Mouse (Mus musculus): ENCODE data around the gene Nqo2. TPM values are rescaled to one million over a fixed set of nuclear protein-coding genes. Genes with fewer than 3 reads are reported as not detected.

Gene Nqo2
- polyA plus RNA-seq, 1 experiment from 2014 or later, result 7.7 TPM

- no peaks in the 10 kb centered on the region for H3K27me3 ChIP-seq (ENCODE audit: control insufficient read depth, insufficient read depth, low read depth, low read length)
- no peak overlapping the region for H3K4me3 ChIP-seq (ENCODE audit: low read depth, low read length)
- H3K27ac ChIP-seq (ENCODE audit: low read length), result no peak overlapping the region
- WGBS, result 84% methylated on average over 5 of the region's 5 CpGs
- H3K4me1 ChIP-seq (ENCODE audit: control insufficient read depth, insufficient read depth, low read length), result peaks cover under 1% of the 10 kb centered on the region; the same call in 1 of the 2 replicates
- no peak overlapping the region for H3K4me2 ChIP-seq (ENCODE audit: low read length)
- no peaks in the 10 kb centered on the region for H3K9me3 ChIP-seq (replicated peaks; ENCODE audit: control insufficient read depth, low read length, poor library complexity, severe bottlenecking)
- no peaks in the 10 kb centered on the region for H3K36me3 ChIP-seq (ENCODE audit: control insufficient read depth, insufficient read depth, low read length)
- ATAC-seq, result no peak
- no peak overlapping the region for H3K9ac ChIP-seq (ENCODE audit: low read depth, low read length)
These were observed 23.1 kb upstream of the Nqo2 start for GRCm38 (mm10) chr13:33941288-33941808.

GRCm38 (mm10) chr13:33942212-33942779, 22.2 kb upstream of the Nqo2 start:
- Histone ChIP-seq H3K27me3 (ENCODE audit: control insufficient read depth, insufficient read depth, low read depth, low read length) (no peaks in the 10 kb centered on the region), H3K4me1 (ENCODE audit: control insufficient read depth, insufficient read depth, low read length) (no peaks in the 10 kb centered on the region), H3K27ac (ENCODE audit: low read length) (no peak overlapping the region), H3K9ac (ENCODE audit: low read depth, low read length) (no peak overlapping the region), H3K36me3 (ENCODE audit: control insufficient read depth, insufficient read depth, low read length) (no peaks in the 10 kb centered on the region), H3K9me3 (replicated peaks; ENCODE audit: control insufficient read depth, low read length, poor library complexity, severe bottlenecking) (no peaks in the 10 kb centered on the region), H3K4me2 (ENCODE audit: low read length) (no peak overlapping the region), H3K4me3 (ENCODE audit: low read depth, low read length) (no peak overlapping the region)
- 46% methylated on average over 4 of the region's 4 CpGs for WGBS
- ATAC-seq, result no peak

- Histone ChIP-seq H3K27ac (ENCODE audit: low read length) (no peak overlapping the region), H3K9me3 (replicated peaks; ENCODE audit: control insufficient read depth, low read length, poor library complexity, severe bottlenecking) (no peaks in the 10 kb centered on the region), H3K4me3 (ENCODE audit: low read depth, low read length) (no peak overlapping the region), H3K27me3 (ENCODE audit: control insufficient read depth, insufficient read depth, low read depth, low read length) (no peaks in the 10 kb centered on the region), H3K36me3 (ENCODE audit: control insufficient read depth, insufficient read depth, low read length) (no peaks in the 10 kb centered on the region), H3K4me2 (ENCODE audit: low read length) (no peak overlapping the region), H3K9ac (ENCODE audit: low read depth, low read length) (no peak overlapping the region), H3K4me1 (ENCODE audit: control insufficient read depth, insufficient read depth, low read length) (no peaks in the 10 kb centered on the region)
- WGBS, result 85% methylated on average over 4 of the region's 4 CpGs
- no peak for ATAC-seq
These were observed 13.0 kb upstream of the Nqo2 start for GRCm38 (mm10) chr13:33951308-33952074.

GRCm38 (mm10) chr13:33952075-33952449, 12.4 kb upstream of the Nqo2 start:
- Histone ChIP-seq H3K4me3 (ENCODE audit: low read depth, low read length) (no peak overlapping the region), H3K4me1 (ENCODE audit: control insufficient read depth, insufficient read depth, low read length) (no peaks in the 10 kb centered on the region), H3K27ac (ENCODE audit: low read length) (no peak overlapping the region), H3K9me3 (replicated peaks; ENCODE audit: control insufficient read depth, low read length, poor library complexity, severe bottlenecking) (no peaks in the 10 kb centered on the region), H3K9ac (ENCODE audit: low read depth, low read length) (no peak overlapping the region), H3K4me2 (ENCODE audit: low read length) (no peak overlapping the region), H3K36me3 (ENCODE audit: control insufficient read depth, insufficient read depth, low read length) (no peaks in the 10 kb centered on the region), H3K27me3 (ENCODE audit: control insufficient read depth, insufficient read depth, low read depth, low read length) (no peaks in the 10 kb centered on the region)
- no peak for ATAC-seq
- 63% methylated on average over 1 of the region's 1 CpGs for WGBS

GRCm38 (mm10) chr13:33952947-33953346, 11.5 kb upstream of the Nqo2 start:
- Histone ChIP-seq H3K4me3 (ENCODE audit: low read depth, low read length) (no peak overlapping the region), H3K36me3 (ENCODE audit: control insufficient read depth, insufficient read depth, low read length) (no peaks in the 10 kb centered on the region), H3K4me2 (ENCODE audit: low read length) (no peak overlapping the region), H3K9me3 (replicated peaks; ENCODE audit: control insufficient read depth, low read length, poor library complexity, severe bottlenecking) (no peaks in the 10 kb centered on the region), H3K27ac (ENCODE audit: low read length) (no peak overlapping the region), H3K4me1 (ENCODE audit: control insufficient read depth, insufficient read depth, low read length) (no peaks in the 10 kb centered on the region), H3K9ac (ENCODE audit: low read depth, low read length) (no peak overlapping the region), H3K27me3 (ENCODE audit: control insufficient read depth, insufficient read depth, low read depth, low read length) (no peaks in the 10 kb centered on the region)
- ATAC-seq, result no peak
- WGBS, result 74% methylated on average over 2 of the region's 2 CpGs

GRCm38 (mm10) chr13:33956571-33957421, 7.7 kb upstream of the Nqo2 start:
- H3K9me3 ChIP-seq (replicated peaks; ENCODE audit: control insufficient read depth, low read length, poor library complexity, severe bottlenecking), result no peaks in the 10 kb centered on the region
- H3K27me3 ChIP-seq (ENCODE audit: control insufficient read depth, insufficient read depth, low read depth, low read length), result no peaks in the 10 kb centered on the region
- ATAC-seq, result peak; percentile 66
- 37% methylated on average over 6 of the region's 6 CpGs for WGBS
- H3K4me2 ChIP-seq (ENCODE audit: low read length), result no peak overlapping the region
- H3K4me1 ChIP-seq (ENCODE audit: control insufficient read depth, insufficient read depth, low read length), result no peaks in the 10 kb centered on the region
- no peak overlapping the region for H3K4me3 ChIP-seq (ENCODE audit: low read depth, low read length)
- no peak overlapping the region for H3K27ac ChIP-seq (ENCODE audit: low read length)
- H3K9ac ChIP-seq (ENCODE audit: low read depth, low read length), result no peak overlapping the region
- no peaks in the 10 kb centered on the region for H3K36me3 ChIP-seq (ENCODE audit: control insufficient read depth, insufficient read depth, low read length)

GRCm38 (mm10) chr13:33959771-33960170, 4.7 kb upstream of the Nqo2 start:
- Histone ChIP-seq H3K4me2 (ENCODE audit: low read length) (no peak overlapping the region), H3K4me3 (ENCODE audit: low read depth, low read length) (no peak overlapping the region), H3K27me3 (ENCODE audit: control insufficient read depth, insufficient read depth, low read depth, low read length) (no peaks in the 10 kb centered on the region), H3K36me3 (ENCODE audit: control insufficient read depth, insufficient read depth, low read length) (no peaks in the 10 kb centered on the region), H3K27ac (ENCODE audit: low read length) (no peak overlapping the region), H3K9ac (ENCODE audit: low read depth, low read length) (no peak overlapping the region), H3K4me1 (ENCODE audit: control insufficient read depth, insufficient read depth, low read length) (no peaks in the 10 kb centered on the region), H3K9me3 (replicated peaks; ENCODE audit: control insufficient read depth, low read length, poor library complexity, severe bottlenecking) (no peaks in the 10 kb centered on the region)
- WGBS, result 96% methylated on average over 2 of the region's 2 CpGs
- no peak for ATAC-seq

GRCm38 (mm10) chr13:33965056-33966024, 853 bp downstream of the Nqo2 start:
- peak overlapping the region; percentile 78 for H3K27ac ChIP-seq (ENCODE audit: low read length)
- no peaks in the 10 kb centered on the region for H3K4me1 ChIP-seq (ENCODE audit: control insufficient read depth, insufficient read depth, low read length)
- no peaks in the 10 kb centered on the region for H3K27me3 ChIP-seq (ENCODE audit: control insufficient read depth, insufficient read depth, low read depth, low read length)
- peak; percentile 67 for ATAC-seq
- peak overlapping the region; percentile 54 for H3K4me3 ChIP-seq (ENCODE audit: low read depth, low read length)
- H3K9me3 ChIP-seq (replicated peaks; ENCODE audit: control insufficient read depth, low read length, poor library complexity, severe bottlenecking), result no peaks in the 10 kb centered on the region
- peak overlapping the region; percentile 86 for H3K4me2 ChIP-seq (ENCODE audit: low read length)
- peak overlapping the region; percentile 74 for H3K9ac ChIP-seq (ENCODE audit: low read depth, low read length)
- H3K36me3 ChIP-seq (ENCODE audit: control insufficient read depth, insufficient read depth, low read length), result no peaks in the 10 kb centered on the region
- 23% methylated on average over 14 of the region's 14 CpGs for WGBS
